Mouse (Mus musculus): Measurements from ENCODE around the gene Frmpd2.

- no peak for TF ChIP-seq POLR2A (IDR thresholded peaks at IDR 0.05; ENCODE audit: control insufficient read depth, extremely low read depth, insufficient read depth, low read length, poor library complexity)
- TF ChIP-seq CTCF (IDR thresholded peaks at IDR 0.05; ENCODE audit: borderline replicate concordance, control insufficient read depth, extremely low read depth, insufficient read depth, low read length, poor library complexity): no peak
Measured at GRCm38 (mm10) chr14:33514756-33515285, 43.3 kb downstream of the Frmpd2 start.

Measured in thymus, adult 2 months (tissue).